Mouse (Mus musculus): ENCODE results near the gene Tbcd.

Tbcd gene

DNA sequence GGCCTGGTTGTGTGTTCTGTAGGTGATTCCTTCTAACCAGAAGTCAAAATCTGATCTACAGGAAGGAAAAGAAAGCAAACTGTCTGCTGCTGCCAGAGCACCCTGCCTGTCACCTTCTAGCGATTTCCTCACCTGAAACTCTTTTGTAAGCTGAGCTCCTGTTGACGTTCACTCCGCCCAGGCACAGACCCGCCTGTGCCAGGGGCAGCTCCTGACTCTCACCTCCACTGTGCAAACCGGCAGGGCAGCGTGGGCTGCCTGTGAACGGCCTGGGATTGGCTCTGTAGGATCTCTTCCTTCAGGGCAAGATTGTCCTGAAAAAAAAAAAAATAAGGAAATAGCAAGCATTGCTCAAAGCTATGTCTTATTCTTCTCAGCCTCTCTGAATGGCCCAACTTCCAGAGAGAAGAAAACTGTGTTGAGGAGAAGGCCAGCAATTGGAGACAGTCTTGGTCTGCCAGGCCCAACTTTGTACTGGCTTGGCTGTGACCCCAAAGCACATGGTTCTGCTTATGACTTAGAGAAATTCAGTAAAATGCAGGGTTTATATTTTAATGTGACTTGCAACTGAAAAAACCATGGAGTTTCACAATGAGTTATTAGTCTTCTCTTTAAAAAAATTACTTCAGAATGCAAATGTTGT, 93.1 kb downstream of the Tbcd start:
- no peak for TF ChIP-seq GATA4 (IDR thresholded peaks at IDR 0.05; ENCODE audit: insufficient replicate concordance, low read length)

DNA sequence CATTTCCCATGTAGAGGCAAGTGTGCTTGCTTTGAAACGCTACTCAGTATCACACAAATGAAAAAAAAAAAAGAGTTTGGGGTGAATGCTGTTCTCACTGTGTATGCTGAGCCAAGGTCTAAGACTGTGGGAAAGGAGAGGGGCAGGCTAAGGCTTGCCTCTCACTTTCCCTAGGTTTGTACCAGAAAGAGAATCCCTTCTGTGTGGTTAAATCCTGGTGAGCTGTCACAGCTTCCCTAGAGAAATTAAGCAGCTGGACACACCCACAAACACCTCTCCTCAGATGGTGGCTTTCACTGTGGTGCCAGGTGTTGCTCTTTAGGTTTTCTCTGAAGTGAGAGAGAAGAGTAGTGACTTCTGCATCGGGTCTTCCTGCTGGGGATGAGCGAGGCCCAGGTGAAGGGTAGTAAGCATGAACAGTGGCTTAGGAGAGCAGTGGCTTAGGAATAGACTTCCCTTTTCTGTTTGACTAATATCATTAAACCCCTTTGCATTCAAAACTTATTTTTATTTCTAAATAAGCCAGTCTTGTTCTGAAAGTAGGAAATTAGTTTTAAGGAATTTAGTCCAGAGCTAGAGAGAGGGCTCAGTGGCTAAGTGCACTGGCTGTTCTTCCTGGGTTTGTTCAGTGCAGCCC, 93.8 kb downstream of the Tbcd start:
- no peak for TF ChIP-seq GATA4 (IDR thresholded peaks at IDR 0.05; ENCODE audit: insufficient replicate concordance, low read length)

DNA sequence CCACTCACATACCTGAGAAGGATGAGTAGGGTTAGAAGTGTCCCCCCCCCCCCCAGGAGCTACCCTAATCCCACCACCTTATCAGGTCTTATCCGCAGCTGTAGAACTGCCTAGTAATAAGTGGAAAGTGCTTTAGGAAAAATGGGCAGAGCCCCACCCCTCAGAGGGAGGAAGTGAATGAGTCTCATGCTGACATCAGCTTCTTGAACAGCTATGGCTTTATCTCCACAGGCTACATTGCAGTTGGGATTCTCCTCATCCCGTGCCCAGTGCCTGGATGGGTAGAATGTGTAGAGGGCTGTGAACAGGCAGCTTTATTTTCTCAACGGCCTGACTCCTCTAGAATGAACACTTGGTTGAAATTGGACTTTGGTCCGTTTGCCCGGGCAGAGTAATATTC, 95.5 kb downstream of the Tbcd start:
- TF ChIP-seq GATA4 (IDR thresholded peaks at IDR 0.05; ENCODE audit: insufficient replicate concordance, low read length), result no peak

DNA sequence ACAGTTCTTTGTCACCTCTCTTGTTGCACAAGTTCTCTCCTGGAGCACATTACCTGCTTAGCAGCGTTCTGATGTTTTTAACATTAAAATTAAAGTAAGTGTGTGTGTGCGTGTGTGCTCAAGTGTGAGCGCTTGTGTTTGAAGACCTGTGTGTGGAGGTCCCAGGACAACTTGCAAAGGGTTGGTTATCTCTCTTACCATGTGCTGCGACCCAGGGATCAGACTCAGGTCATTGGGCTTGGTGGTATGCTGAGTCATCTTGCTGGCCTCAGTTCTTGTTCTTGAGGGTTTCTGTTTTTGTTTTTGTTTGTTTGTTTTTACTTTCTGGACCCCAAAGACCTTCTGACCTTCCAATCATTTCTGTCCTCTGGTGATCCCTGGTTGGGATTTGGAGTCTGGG, 96.2 kb downstream of the Tbcd start:
- TF ChIP-seq GATA4 (IDR thresholded peaks at IDR 0.05; ENCODE audit: insufficient replicate concordance, low read length), result no peak

DNA sequence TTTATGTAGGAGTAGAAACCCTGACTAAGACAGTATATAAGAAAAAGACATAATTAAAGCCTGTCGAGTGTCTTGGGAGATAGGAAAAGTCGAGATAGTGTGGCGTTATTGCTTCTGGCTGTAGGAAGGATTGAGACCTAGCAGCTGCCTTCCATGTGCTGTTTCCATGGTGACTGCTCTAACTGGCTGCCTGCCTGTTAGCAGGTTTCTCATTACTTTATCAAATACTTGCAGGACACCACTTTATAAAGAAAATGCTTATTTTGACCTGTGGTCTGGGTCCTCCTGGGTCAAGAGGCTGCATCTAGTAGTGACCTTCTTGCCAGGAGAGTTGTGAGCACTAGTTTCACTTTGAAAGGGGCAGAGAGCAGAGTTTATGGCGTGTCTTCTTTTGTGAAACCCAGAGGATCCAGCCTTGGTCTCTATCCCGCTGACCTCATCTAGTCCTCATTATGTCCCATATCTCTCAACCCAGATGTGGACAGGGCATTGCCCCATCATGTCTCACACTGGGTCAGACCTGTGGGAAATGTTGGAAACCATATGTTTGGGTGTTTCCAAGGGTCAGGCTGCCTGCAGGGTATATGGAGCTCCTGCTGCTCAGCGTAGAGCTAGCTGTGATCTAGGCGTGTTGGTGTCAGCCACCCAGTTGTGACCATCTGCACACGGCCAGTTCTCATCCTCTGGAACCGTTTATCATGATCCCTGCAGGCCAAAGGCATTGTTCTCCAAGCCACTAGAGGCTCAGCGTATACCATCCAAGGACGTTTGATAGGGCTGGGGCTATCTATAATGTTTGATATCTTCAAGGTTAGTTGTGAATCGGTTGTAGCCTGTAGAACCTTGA, 97.5 kb downstream of the Tbcd start:
- TF ChIP-seq GATA4 (IDR thresholded peaks at IDR 0.05; ENCODE audit: insufficient replicate concordance, low read length), result no peak

DNA sequence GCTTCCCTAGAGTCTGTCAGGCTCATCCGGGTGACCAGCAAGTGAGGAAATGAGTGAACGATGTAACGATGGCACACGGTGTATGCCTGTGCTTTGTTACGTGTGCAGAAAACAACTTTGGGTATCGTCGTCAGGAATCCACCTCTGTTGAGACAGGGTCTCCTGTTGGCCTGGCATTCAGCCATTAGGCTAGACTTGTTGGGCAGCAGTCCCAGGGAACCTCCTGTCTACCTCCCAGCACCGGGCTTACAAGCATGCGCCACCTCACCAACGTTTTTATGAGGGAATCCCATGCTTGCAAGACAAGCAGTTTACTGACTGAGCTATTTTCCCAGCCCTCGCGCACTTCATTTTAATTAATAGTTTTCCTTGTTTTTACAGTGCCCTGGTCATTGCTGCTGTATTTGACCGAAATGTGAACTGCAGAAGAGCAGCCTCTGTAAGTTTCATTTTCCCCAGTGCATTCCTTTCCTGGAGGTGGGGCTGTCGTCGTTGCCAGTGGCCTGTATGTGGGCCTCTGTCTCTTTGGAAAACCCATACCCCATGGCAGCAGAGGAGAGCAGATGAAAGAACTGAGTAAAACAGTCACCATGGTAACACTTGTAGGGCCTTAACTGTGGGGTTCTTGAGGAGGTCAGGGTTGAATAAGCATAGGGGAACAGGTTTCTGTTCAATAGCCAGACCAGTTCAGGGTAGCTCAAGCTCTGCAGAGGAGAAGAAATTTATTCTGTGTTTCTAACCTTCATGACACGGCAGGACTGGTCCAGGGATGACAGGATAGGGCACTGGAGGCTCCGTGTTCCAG, 98.3 kb downstream of the Tbcd start:
- TF ChIP-seq GATA4 (IDR thresholded peaks at IDR 0.05; ENCODE audit: insufficient replicate concordance, low read length), result no peak

DNA sequence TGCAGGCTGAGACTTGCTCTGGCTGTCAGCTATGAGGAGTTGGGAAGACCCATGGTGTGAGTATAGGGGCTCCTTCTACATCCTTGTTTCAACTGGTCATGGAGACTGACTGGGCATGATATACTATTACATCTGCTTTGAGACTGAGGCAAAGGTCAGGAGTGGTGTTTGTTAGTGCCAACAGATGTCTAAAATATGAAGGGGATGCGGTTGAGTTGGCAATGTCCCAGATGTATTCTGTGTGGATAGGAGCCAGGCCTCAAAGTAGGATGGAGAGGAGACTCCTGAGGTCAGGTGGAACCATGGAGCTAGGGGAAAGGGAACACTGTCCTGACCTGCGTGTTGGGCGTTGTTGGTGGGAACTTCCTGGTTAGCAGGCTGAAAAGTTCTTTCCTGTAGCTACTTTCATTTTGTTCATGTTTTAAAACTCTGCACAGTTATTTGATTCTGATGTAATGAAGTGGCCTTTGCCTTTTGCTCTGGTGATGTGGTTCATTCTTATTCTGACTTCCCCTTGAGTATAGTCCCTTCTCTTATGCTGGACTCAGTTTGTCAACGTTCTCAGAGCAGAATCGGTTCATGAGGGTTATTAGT, 99.6 kb downstream of the Tbcd start:
- no peak for TF ChIP-seq GATA4 (IDR thresholded peaks at IDR 0.05; ENCODE audit: insufficient replicate concordance, low read length)

DNA sequence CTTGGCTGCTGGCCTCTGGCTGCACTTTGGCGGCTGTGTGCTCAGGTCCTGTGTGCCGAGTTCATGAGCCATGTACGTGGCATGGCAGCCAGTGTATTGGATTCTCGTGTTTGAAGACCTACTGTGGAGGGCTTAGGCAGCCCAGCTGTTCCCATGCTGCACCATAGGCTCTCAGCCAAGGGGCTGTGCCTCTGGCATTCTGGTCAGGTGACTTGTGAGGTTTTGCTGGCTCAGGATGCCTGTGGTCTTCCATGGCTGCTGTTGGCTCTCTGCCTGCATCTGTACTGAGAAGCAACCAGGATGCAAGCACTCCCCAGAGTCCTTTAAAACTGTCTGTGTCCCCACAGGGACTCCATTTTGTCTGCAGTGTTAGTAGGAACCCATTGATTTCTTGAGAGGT, 100.4 kb downstream of the Tbcd start:
- TF ChIP-seq GATA4 (IDR thresholded peaks at IDR 0.05; ENCODE audit: insufficient replicate concordance, low read length), result no peak

DNA sequence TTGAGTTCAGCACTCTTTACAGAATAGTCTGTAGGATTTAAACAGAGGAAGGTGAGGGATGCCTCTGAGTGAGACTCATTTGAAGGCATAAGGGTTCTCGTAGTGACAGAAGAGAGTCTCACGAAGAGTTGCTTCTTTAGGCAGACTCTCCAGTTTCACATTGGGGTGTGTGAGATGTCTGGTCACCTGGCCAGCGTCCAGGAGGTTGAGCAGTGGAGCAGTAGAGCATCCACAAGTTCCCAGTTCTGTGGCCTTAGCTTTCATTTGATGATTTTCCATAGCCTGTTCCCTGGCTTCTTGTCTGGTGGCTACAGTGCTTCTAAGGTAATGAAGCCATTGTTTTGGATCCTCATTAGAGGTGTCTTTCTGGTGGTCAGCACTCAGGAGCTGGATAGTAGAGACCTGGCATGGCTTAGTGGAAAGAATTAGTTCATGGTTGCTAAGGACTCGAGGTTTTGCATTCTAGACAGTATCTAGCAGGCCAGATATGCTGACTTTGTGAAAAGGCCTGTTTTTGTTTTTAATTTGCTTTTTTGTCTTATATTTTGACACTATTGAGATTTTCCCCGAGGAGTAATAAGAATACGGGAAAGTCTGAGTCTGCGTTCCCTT, 101.2 kb downstream of the Tbcd start:
- no peak for TF ChIP-seq GATA4 (IDR thresholded peaks at IDR 0.05; ENCODE audit: insufficient replicate concordance, low read length)

DNA sequence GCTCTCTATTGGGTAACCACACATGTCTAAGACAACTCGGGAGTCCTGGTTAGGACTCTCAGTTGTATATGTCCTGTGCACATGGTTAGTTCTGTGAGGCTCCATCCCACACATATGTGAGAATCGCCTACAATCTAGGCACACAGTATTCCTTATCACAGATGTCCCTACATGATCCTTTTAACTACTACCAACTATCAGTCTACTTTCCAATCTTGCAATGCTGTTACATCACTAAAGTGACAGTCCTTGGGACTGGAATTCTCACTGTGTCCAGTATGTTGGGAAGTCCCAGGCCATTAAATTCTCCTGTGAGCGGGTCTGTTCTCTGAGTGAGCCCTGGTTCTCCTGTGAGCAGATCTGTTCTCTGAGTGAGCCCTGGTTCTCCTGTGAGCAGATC, 101.7 kb downstream of the Tbcd start:
- TF ChIP-seq GATA4 (IDR thresholded peaks at IDR 0.05; ENCODE audit: insufficient replicate concordance, low read length), result no peak

DNA sequence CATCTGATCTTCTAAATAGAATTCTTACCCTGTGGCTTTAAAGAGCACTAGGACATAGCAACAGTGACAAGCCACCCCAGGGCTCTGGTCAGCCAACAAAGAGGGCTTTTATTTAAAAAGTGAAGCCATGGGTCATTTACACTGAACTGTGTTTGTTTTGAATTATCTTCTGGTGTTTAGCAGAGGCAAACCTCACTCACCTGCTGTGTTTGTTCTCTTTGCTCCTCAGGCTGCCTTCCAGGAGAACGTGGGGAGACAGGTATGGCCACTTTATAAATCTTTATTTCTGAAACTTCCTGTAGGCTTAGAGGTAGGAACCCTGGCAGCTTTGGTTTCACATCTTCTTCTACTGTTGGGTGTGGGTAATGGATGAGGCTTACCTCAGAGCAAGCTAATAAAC, 105.0 kb downstream of the Tbcd start:
- no peak for TF ChIP-seq GATA4 (IDR thresholded peaks at IDR 0.05; ENCODE audit: insufficient replicate concordance, low read length)

DNA sequence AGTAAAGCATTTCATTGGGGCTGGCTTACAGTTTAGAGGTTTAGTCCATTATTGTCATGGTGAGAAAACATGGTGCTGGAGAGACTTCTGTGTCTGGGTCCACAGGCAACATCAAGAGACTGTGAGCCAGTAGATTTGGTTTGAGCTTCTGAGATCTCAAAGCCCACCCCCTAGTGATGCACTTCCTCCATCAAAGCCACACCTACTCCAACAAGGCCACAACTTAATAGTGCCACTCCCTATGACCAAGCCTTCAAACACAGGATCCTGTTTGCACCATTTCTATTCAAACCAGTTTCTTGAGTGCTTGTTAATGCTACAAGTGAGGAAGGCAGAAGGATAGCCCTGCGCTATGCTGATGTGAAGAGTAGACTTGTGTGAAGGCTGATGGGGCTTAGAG, 106.2 kb downstream of the Tbcd start:
- TF ChIP-seq GATA4 (IDR thresholded peaks at IDR 0.05; ENCODE audit: insufficient replicate concordance, low read length), result no peak

DNA sequence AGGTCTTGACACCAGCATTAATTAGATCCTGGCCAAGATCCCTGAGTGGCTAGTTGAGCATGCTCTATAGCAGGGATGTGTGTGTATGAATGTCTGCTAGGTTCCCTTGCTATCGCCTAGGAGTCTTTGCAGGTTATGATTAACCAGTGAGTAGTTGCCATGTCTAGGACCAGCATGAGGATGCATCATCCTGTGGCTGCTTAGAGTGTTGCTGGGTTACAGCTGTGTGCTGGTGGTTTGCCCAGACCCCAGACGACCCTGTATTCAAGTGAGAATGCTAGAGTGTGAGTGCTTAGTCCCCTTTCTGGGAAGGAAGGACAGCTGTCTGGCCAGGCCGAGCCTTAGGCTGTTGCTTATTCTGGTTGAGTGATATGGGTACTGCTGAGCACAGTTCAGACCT, 106.8 kb downstream of the Tbcd start:
- TF ChIP-seq GATA4 (IDR thresholded peaks at IDR 0.05; ENCODE audit: insufficient replicate concordance, low read length), result no peak

DNA sequence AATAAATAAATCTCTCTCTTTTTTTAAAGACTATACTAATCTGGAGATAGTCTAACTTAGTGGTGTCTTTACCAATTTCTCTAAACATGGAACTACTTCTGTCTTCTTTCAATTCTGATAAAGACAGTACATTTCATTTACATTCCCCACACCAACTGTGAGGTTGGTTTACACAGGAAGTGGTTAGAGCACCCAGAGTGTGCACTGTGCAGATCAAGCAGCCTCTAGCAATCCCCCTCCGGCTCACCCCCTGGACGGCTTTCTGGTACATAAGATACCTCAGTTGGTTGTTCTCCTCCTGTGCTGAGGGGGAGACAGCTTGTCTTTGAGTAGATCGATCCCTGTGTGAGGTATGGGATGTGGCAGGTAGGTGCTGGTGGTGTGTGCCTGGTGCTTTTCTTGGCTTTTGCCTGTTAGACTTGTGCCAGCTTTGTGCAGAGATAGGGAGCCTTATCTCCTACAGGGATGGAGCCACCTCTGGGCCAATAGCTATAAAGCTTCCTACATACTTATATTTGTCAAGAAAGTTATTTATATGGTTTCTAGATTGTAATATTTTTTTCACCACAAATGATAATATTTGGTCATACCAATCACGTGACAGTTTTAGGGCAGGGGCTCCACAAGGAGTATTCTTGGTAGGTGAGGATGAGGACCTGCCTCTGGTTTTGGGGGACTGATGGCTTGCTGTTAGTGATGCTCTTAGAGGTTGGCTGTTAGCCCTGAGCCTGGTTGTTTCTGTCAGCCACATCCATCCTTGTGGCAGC, 108.0 kb downstream of the Tbcd start:
- no peak for TF ChIP-seq GATA4 (IDR thresholded peaks at IDR 0.05; ENCODE audit: insufficient replicate concordance, low read length)
